Mouse (Mus musculus) adrenal gland, postnatal 25 days (tissue): Measurements from ENCODE around the gene Kcnk1. TPM values are rescaled to one million over a fixed set of nuclear protein-coding genes. Genes with fewer than 3 reads are reported as not detected.

Experiments used
- DNase-seq: peaks from one replicate; pipeline ENCODE4 v3.0.0; 2021; ENCODE audit warnings: mixed read lengths
- long read RNA-seq: library from polyadenylated mRNA; stranded (forward); transcript quantifications from one replicate; pipeline ENCODE4 v2.0.0, GENCODE M21; 2021
- total RNA-seq: library from RNA; stranded (reverse); gene quantifications from 2 replicates; pipeline ENCODE4 v1.2.3, GENCODE M21; 2021

Gene Kcnk1
- 1.8 TPM in 2 replicates for total RNA-seq
- long read RNA-seq, partial matches to known transcripts, result 0 of 1 reads
- long read RNA-seq, other reads (novel, unspliced or antisense), result 0 of 1 reads

DNA sequence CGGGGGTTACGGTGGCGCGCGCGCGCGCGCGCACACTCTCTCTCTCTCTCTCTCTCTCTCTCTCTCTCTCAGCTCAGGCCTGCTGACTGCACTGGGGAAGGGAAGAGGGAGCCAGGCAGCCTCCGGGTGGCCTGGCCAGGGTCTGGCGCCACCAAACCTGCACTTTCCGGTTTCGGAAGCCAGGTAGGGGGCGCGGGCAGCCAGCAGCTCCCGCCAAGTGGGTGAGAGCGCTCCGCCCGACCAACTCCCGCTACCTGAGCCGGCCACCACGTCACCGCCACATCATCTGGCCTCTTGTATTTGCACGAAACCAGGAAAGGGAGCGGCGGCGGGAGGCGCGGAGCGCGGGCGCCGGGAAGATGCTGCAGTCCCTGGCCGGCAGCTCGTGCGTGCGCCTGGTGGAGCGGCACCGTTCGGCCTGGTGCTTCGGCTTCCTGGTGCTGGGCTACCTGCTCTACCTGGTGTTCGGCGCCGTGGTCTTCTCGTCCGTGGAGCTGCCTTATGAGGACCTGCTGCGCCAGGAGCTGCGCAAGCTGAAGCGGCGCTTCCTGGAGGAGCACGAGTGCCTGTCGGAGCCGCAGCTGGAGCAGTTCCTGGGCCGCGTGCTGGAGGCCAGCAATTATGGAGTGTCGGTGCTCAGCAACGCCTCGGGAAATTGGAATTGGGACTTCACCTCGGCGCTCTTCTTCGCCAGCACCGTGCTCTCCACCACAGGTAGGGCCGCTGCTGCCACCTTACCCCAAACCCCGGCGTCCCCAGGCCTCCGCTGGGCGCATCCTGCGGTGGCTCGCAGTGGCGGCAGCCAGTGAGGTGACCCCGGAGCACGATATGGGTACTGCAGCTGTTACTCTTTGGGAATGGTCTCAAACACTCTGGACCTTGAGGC, at the start of gene Kcnk1:
Kcnk1 (plus strand) TSS at position 70 of the 886 bp plus-strand sequence.
- peak; percentile 41 for DNase-seq

DNA sequence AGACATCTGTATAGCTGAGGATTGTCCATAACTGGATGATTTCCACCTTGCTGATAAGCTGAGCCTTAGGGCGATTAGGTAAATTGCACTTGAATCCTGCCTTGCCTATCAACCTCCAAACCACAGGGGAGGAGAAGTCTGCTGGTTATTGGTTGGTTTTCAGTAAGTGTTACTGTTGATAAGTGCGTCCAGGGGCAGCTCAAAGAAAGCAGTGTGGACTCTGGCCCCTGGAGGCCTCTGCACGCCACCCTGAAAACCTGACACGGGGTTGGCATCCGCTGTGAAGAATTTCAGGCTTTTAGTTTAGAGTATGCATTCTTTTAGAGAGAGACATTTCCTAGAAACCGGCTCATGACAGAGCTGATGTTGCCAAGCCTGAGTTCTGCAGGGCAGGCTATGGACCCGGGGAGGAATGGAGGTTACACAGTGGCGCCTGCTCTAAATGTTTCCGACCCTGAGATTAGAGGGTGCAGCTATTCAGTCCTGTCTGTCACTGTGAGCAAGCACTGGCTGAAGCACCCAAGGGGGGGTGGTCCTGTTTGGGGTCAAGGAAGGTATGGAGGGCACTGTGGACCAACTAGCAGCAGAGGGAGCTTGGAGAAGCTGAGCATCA, 46.2 kb upstream of the Kcnk1 start:
- no peak for DNase-seq

DNA sequence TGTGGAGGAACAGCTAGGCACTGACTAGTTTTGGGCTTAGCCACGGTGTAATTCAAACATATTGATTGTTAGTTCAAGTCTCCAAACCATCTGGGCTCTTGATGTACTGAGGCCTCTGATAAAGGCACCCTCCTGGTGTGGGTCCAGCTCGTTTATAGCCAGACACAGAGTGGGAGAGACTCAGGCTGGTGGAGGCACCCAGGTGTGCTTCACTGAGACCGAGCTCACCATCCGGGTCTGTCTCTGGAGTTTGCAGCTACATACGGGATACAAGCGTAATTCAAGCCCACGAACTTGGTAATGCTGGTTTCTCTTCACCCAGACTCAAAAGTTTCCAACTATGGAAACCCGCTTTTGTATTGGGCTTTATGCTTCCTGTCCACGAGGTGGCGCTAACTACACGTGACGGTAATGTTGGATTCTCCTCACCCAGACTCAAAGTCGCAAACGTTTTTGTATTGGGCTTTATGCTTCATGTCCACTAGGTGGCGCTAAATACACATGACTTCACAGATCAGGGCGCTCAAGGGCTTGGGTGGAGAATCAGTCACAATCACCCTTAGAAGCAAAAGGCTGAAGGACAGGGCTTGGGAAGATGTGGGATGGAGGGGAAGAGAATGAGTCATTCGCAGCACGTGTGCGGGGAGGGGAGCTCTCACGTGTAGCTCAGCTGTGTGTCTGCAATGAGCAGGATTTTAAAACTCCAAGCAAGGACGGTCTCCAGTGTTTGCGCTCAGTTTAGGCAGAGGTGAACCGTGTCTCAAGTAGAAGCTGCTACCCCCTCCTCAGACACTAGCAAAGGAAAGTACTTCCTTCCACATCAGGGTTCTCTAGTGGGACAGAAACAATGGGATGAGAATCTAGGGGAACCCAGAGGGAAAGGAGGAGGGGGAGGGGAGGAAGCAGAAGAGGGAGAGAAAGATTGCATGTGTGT, 44.7 kb upstream of the Kcnk1 start:
- peak; percentile 69 for DNase-seq

DNA sequence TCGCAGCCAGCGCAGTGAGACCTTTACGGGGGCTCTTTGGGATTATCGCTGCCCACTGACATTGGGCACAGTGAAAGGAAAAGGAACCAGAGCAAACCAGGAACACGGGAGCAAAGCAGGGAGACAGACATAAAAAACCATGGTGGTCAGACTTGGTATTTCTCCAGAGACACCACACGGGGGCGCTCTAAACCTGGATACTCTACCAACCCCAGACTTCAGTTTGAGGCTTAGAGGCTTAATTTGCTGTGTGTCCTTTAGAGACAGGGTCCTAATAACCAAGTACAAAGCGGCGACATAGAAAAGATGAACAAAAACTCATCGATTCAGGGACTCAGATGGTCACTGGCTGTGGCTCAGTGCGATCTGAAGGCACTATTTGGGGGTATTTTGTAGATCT, 39.3 kb upstream of the Kcnk1 start:
- peak; percentile 65 for DNase-seq

DNA sequence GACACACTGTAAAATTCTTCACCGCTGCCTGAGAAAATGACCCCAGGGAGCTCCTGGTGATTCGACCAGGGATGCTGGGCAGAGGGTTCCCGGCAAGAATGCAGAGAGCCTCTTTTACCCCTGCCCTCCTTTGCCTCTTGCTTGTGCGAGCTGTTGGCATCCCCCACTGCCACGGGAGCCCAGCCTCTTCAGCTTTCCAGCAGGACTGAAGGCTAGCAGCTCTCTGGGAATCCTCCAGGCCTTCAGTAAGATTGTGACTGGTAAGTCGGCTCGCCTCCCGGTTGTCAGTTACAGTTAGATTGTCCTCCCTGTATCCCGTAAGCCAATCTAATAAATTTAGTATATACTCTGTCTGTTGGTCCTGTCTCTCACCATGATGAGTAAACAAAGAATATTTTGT, 38.2 kb upstream of the Kcnk1 start:
- DNase-seq, result no peak

DNA sequence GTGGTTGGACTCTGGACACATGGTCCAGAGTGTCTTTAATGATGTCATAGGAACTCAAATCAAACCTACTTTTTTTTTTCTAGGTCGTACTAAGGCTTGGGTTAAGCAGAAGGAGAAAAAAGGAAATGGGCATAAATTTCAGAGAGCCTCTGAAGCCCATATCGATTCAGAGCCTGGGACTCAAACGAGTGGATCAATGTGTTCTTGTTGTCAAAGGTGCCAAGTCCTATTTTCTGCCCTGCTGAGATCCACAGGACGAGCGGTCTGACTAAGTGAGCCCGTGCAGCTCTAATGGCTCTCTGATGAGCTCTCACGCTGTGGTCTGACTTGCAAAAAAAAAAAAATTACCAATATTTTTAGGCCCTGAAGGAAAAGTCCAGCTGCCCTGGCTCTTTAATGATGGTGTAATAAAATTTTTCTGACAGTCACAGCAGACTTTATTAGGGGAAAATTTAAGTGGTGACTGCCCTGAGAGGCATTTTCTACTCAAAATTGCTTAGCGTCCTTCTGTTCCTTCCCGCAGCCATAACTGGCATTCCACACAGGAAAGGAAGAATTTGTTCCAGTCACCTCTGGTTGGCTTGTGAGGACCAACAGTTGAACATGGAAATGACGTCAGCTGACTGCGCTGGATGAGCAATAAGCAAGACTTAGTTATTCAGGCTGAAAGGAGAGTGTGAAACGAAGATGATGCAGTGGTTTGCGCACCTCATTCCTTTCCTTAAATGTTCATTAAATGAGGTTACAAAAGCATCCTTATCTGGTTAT, 37.6 kb upstream of the Kcnk1 start:
- DNase-seq, result no peak

DNA sequence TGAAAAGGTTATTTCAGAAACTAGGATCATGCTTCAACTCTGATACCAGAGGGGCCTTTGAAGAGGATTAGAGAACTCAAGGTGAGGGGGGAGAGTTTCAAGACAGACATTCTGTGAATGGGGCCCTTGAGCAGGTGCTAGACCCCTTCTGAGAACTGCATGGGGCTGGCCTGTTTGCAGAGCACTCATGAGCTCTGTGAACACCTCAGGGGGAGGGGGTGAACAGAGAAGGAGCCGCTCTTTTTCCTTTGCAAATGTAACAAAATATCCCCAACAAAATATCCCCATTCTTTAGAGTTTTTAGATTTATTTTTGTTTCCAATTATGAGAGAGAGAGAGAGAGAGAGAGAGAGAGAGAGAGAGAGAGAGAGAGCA, 37.0 kb upstream of the Kcnk1 start:
- DNase-seq, result no peak

DNA sequence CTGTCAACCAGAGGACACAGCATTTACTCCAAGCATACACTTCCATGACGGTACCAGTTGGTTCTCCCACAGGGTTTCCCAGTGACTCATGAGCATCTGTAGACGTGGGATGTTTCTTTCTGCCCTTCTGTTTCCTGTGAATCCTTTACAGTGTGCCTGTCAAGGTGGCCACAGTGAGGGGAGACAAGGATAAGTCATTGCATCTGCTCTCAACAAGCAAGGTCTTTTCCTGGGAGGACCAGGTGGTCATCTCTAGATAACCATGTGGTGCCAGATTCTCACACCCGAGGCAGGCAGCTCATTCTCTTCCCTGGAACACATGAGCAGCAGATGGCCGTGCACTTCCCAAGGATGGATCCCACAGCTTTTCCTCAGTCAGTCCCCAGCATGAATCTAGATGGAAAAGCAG, 35.6 kb upstream of the Kcnk1 start:
- DNase-seq, result no peak

DNA sequence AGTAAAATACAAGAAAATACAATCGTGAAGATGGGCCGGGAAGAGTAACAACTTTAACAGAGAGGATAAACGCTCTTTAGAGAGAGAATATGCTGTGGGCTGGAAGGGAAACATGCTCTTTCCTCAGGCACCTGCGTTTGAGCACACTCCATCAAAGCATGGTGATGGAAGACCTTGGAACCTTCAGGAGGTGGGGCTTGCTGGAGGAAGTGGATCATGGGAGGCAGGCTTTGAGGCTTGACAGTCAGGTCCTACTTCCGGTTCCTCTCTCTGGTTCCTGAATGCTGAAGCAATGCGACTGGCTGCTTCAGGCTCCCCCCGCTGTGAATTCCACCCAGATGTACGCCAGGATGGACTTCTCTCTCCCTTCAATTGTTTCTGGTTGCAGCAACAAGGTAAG, 34.9 kb upstream of the Kcnk1 start:
- DNase-seq, result no peak

DNA sequence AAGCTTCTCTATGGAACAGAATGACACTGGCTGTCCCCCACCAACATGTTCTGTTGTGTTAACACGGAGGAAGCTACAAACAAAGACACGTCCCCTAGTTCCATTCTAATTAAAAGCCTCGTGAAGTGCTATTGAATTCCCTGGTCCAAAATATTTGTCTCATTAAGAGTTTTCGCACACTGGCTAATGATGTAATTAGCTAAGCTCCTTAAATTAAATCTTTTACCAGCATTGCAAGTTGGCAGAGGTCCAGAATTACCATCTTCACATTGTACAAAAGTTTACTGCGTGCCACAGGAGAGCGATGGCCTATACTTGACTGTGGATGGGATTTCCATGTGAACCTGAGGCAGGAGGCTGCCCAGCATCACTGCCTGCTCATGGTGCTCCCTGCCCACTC, 33.2 kb upstream of the Kcnk1 start:
- no peak for DNase-seq

DNA sequence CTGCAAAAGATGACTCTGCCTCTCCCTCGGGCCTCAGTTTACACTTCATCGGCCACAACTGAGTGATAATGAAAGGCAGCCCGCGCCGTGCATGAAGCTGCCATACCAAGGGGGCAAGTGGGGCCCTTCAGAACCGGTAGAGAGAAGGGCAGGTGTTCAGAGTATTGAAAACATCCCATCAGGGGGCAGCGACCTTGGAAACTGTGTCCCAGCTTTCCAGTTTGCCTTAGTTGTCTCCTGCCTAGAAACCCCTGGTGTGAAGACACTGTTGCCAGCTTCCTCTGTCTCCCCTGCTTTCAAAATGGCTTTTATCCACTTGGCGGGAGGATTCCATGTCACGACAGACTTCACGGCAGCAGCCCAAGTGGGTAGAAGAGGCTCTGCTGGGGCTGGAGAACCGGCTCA, 31.2 kb upstream of the Kcnk1 start:
- no peak for DNase-seq

DNA sequence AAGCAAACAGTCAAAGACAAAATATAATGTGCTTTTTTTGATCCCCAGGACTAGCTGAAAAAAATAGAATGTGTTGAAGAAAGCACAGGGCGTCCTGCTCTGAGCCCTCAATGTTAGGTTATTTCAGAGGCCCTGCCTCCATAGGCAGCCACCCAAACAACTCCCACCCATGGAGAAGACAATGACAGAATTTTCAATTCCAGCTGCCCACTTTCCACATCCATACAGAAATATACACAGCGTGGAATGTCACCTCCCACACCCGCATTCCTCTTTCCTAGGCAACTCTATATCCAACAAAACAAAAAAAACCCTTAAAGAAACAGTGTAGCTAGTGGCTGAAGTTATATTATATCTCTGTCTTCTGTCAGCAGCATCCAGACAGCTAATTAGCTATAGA, 23.6 kb upstream of the Kcnk1 start:
- DNase-seq, result no peak

DNA sequence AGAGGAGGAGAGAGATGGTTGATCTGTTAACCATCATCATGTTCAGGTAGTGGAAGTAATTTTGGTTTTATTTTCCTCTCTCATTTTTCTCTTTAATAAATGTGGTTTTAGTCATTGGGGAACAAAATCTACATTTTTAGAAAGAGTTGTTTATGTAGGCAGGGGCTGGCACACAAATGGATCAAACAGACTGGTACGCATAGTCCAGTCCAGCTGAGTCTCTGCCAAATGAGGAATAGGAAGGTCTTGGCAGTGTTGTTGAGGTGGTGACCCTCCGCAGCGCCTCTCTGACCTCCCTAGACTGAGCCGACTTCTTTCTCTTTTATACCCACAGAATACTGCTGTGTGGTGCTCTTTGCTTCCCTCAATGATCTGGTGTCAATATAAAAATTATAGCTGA, 19.0 kb upstream of the Kcnk1 start:
- no peak for DNase-seq

DNA sequence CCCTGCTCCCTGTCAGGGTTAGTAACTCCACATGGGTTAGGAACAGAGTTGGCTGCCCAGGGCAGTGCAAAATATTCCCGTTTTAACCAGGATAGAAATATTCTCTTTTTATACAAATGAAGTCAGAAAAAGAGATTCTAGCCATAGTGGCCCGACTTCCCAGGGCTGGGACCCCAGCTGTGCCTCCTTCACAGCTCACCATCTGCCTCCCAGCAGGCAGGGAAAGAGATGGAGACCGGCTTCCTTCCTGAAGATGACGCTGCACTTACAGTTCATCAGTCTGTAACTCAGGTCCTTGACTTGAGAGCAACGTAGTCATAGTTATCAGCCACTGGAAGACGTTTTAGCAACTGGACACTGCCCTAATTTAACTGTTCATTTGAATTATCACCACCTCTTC, 14.1 kb upstream of the Kcnk1 start:
- DNase-seq, result no peak

DNA sequence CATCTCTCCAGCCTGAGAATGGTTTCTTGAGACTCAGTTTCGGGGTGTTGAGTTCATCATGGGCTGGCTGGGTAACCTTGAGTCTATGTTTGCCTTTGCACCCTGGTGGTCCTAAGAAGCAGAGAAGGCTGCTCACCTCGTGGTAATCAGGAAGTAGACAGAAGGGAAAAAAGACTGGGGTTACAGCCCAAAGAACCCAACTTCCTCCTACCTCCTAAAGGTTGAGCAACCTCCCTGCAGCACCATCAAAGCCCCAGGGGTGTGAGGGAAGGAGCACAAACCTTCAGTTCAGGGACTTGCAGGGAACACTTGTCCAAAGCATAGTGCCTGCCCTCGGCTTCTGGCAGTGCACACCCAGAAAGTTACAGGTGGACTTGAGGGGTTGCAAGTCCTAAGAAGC, 11.5 kb upstream of the Kcnk1 start:
- no peak for DNase-seq

DNA sequence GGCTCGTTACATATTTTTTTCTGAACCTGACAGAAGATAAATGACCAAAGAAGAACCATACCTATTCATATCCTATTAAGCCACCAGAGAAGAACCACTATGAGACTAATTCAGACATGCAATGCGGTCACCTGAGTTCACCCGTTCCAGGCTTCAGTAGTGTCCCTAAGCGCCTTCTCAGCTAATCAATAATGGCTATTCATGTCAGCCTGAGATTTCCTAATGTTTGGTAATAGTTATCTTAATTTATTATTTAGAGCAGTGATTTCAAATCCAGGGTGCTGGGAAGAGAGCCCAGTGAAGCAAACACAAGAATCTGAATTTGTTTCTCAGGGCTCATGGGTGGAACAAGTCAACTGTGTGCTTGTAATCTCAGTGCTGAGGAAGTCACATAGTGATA, 10.8 kb upstream of the Kcnk1 start:
- no peak for DNase-seq

DNA sequence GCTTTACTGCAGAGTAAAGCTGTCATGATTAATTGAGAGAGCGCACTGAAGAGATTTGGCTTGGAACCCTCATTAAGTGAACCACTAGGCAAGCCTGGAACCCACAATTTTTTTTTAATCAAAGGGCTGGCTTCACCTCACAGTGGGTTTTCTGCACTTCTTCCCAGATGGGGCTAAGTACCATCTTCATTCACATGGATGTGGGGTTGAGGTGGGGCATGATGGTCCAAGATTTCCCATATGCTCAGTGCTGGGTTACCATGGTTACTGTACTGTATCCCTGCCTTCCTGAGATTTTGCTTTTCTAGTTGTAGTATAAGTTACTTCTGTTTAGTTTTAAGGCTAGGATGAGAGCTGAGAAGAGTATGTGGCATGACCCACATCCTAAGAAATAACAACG, 9.6 kb upstream of the Kcnk1 start:
- no peak for DNase-seq

DNA sequence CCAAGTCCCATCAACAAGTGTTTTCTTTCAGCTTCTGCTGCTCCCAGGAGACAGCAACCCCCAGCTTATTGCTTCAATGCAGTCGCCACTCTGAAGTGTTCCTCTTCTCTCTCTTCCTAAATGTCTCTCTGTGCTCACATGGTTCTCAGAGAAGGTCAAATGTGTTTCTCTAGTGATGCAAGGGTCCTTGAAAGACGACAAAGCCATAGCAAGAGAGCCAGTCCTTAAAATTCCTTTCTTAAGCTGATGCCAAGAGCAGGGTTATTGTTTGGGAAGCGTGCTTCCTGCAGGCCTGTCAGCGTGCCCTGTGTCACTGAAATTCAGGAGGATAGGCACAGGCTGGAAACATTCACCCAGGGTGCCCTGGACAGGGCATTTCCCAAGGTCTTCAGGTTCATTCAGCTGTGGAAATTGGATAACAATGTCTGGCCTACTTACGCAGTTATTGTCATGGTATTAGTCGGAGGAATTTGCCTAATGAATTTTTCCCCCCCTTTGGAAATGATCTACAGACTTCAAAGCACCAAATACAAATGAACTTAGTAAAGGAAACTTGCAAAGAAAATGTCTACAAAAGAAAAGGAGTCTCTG, 7.9 kb upstream of the Kcnk1 start:
- DNase-seq, result no peak

DNA sequence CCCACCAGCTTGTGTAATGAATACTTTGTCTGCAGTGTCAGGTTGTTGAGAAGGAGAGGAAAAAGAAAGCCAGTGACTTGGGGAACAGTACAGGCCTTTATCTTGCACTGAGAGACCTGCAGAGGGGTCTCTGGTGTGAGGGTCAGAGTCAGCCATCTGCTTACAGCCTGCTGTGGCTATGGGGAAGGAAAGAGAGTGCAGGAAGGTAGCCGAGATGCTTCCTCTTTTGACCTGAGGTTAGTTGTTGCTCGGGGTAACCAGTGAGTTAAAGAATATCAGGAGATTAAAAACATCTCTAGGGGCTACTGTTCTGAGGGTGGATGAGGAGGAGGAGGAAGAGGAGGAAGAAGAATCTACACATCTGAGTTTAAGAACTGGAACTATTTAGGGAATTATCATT, 7.0 kb upstream of the Kcnk1 start:
- DNase-seq, result no peak

DNA sequence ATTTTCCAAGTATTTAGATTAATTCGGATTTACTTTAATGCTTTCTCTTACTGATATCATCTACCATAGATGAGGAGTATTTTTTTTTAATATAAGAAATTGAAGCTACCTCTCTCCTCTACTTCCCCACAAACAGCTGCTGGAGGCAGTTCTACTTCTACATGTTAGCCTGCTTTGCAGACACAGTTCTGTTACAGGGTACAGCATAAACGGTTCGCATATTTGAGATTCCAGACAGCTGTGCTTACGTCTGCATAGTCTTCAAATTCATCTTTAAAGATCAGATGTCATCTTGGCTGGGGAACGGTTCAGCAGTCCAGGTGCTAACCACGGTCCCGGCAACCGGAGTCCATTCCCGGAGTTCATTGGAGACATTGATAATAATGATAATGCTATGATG, 1.3 kb upstream of the Kcnk1 start:
- no peak for DNase-seq

DNA sequence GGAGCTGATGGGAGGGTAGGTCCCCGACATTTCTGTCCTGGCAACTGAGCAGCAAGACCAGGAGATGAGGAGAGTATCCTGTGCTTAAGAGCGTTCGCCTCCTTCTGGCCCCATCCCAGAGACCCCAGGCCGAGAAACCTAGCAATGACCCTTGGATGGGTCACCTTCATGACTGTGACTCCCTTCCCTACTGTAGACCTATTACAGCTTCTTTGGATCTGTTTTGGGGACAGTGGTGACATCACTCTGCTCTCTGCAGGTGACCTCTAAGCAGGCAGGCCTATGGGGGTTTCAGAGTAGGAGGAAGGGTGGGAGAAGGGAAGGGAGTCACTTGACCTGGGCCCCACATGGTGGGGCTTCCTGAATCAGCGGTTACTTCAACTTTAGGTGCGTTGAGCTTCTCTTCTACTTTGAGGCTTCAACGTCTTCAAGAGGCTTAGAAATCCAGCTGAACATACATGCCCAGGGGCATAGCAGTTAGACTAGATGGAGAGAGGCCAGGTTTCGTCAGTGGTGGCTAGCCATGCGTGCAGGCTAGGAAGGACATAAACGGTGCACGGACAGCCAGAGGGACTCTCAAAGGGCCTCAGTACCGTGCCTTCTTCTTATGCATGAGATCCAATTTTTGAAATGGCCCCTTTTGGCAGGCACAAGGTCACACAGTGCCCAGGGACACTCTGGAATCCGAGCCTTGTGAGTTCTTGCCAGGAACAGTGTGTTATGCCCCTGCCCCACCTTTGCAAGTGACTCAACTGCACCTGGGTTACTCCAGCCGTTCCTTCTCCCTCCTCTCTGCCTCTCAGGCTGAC, 1.3 kb downstream of the Kcnk1 start:
- no peak for DNase-seq
